Mouse (Mus musculus) mouse trophoblast stem cell (cell line): Measurements from ENCODE around the gene Tagap.
"Not testable (repeated sequence)": the region's sequence is repeated elsewhere in the genome, so short reads cannot be mapped to it uniquely, and the experiment has no call there.

Experiments
- in situ Hi-C, 2 experiments: fragments of 300-500 bp; cut with MseI, MboI; formaldehyde crosslinking; loops; 2 replicates in 1 of 2; 3 replicates in 1 of 2; pipeline ENCODE4 v1.15.1; 2025

Tagap gene

GRCm38 (mm10) chr17:7968490-7968889, 42.7 kb downstream of the Tagap start:
- in situ Hi-C loops, result not testable (repeated sequence)

GRCm38 (mm10) chr17:7969782-7970181, 44.0 kb downstream of the Tagap start:
- in situ Hi-C loops, result not testable (repeated sequence)

- in situ Hi-C loops, result not testable (repeated sequence)
Observed at GRCm38 (mm10) chr17:7983484-7983883, 57.7 kb downstream of the Tagap start.
